Mouse (Mus musculus): Measurements from ENCODE around the gene Chd3.
A peak's percentile ranks its signal among the peaks of the same experiment; 100 is the strongest.

The Chd3 gene

DNA sequence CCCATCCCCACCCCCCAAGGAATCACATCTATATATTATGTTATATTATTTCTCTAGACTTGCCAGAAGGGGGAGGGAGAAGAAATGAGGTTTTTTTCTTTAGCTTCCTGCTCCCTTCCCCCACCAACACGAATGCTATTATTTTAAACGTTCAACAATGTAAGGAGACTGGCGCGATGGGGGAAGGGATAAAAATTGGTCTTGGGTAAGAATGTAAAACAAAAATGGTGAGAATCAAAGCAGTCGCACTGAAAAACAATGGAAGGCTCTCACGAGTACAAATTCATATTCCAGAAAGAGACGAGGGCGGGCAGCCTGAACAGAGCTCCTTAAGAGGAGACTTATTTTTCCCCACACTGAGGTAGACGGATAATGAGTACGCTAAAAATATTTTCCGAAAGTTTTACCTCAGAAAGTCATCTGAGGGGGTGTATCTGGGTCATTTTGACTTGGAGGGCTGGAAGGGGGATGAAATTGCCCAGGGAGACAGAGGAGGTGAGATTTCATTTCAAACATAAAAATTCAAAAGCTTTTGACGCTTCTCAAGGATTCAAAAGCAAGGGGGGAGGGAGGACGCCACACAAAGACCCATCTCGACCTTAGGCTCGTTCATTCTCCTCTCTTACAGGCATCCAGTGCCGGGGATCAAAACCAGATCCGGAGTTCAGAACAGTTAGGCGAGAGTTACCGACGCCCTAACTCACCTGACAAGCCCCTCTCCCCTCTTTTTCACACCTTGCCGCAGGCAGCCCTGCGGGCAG is 2.2 kb downstream of the Chd3 start:
- TF ChIP-seq GATA4 (IDR thresholded peaks at IDR 0.05; ENCODE audit: insufficient replicate concordance, low read length) = no peak

DNA sequence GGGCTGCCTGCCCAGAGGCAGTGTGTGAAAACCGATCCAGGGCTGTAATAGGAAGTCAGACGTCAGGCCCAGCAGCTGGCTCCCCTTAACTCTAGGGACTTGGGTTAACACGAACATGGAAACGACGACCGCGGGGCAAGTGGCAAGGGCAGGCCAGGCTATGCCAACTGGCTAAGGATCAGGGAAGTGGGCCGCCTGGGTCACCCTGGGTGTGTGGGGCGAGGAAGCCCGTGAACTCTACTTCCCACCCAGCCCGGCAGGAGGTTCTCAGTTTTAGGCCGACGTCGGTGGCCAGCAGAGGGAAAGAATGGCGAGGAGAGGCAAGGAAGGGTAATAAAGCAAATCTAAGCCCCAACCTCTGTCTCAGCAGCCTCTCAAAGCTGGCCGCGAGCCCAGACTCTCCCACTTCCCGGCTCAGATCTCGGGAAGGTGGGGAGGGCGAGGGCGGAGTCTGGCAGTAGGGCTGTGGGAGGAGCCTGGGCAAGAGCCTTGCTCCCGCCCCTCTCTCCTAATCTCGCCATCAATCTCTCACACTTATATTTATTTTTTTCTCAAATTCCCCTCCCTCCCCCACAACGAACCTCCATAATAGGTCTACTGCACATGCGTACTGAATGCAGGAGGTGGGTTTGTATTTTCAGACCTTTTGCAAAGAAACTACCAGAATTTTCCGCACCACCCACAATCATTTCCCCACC is 2.9 kb downstream of the Chd3 start:
- TF ChIP-seq GATA4 (IDR thresholded peaks at IDR 0.05; ENCODE audit: insufficient replicate concordance, low read length) = peak; percentile 93

DNA sequence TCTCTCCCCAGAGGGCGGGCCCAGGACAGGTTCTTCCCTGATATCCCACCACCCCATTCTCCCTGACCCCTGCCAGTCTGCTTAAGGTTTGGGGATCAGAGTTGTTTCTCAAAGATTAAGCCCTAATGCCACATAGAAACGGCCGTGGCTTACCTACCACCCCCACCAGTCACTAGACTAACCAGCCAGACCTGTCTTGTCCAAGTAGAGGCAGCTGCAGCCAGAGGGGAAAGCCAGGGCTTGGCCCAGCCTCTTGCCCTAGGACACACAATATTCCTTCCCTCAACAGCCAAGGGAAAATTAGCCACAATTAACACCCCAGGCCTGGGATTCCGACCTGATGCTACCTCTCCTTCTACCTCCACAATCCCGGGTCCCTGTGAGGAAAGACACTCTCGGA is 3.5 kb downstream of the Chd3 start:
- no peak for TF ChIP-seq GATA4 (IDR thresholded peaks at IDR 0.05; ENCODE audit: insufficient replicate concordance, low read length)

DNA sequence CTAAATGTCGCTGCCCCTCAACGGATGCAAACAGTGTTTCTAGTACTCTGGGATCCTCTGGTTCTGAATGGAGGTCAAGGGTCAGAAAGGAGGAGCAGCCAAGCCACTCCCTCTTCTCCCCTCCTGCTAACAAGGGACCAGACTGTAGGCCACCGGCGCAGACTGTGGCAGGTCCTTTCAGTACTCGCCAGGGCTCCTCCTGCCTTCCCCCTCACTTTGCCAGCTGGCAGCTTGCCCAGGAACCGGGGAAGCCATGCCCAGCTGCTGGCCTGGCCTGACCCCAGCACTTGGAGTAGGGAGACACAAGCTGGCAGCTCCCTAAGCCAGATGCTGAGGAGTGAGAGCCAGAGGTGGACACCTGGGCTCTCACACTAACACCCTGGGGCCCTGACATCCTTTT is 4.3 kb downstream of the Chd3 start:
- no peak for TF ChIP-seq GATA4 (IDR thresholded peaks at IDR 0.05; ENCODE audit: insufficient replicate concordance, low read length)

DNA sequence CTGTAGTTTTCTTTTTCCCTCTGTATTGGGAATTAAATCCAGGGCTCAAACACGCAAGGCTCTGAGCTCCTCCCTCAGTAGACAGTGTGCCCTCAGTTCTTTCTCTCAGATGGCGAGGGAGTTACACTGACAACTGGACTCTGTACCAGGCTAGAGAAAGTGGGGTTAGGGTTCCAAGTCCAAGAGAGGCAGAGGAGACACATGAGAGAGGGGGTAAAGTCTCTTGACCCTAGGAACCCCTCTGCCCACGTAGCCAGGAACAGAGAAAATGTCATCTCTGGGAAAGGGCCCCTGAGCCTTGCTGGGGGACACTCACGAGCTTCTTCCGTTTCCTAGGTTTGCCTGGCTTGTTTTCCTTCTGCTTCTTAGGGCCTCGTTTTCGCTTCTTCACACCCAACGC is 4.8 kb downstream of the Chd3 start:
- TF ChIP-seq GATA4 (IDR thresholded peaks at IDR 0.05; ENCODE audit: insufficient replicate concordance, low read length) = no peak

DNA sequence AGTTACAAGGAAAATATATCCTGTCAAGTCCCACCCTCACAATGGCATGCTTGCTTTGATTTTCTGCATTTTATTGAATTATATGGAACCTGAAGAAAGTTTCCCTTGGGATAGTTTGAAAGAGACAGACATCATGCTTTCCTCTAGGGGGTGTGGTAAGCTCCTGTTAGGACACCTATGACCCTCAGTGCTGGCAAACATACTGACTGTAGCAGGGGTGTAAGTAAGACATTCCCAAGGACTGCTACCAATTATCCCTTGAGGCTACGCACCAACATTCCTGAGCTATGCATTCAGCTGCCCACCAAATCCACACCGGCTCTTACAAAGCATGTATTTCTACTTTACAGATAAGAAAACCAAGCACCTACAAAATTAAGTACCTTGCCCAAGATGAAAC is 6.7 kb downstream of the Chd3 start:
- TF ChIP-seq GATA4 (IDR thresholded peaks at IDR 0.05; ENCODE audit: insufficient replicate concordance, low read length) = no peak

DNA sequence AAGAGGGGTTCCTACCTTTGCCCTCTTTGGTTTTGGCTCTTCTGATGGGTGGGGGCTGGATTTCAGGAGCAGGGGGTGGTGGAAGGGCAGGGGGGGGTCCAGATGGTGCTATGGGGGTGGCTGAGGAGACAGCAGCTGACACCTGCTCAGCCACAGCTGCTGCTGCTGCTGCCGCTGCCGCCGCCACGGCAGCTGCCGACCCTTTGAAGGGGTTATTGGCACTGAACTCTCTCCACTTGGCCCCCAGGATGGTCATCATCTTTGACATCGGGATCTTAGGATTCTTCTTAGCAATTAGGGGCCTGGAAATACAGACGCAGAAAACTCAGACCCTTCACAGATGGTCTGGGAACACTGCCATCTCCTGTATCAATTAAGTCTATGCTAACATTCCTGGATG is 7.2 kb downstream of the Chd3 start:
- TF ChIP-seq GATA4 (IDR thresholded peaks at IDR 0.05; ENCODE audit: insufficient replicate concordance, low read length) = no peak

DNA sequence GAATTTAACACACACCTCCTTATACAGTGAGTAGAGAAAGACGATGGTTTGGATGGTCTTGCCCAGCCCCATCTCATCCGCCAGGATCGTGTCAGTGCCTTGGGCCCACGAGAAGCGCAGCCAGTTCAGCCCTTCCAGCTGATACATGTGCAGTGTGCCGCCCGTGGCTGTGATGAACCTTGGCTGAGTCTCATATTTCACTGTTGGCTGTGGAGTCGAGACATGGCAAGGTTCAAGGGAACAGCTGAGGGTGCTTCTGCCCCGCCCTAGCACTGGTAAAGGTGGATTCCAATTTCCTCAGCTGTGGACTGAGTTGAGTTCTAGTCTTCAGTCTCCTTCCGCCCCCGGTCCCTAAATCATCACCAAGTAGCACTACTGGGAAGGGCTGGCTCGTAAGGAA is 11.5 kb downstream of the Chd3 start:
- no peak for TF ChIP-seq GATA4 (IDR thresholded peaks at IDR 0.05; ENCODE audit: insufficient replicate concordance, low read length)

DNA sequence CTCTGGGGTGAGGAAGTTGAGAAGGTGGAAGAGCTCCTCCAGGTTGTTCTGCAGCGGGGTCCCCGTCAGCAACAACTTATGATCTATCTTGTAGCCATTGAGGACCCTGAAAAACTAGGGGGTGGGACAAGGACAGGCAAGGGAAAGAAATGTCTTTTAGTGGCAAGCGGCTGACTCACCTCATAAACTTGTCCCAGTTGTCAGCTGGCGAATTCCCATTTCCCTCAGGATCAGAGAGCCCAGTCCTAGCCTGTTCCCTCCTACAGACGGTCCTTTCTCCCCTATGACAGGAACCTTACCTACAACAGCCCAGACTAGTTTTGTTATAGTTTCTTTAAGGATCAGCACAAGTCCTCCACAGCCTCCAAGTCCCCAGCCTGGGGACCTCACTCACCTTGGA is 12.7 kb downstream of the Chd3 start:
- no peak for TF ChIP-seq GATA4 (IDR thresholded peaks at IDR 0.05; ENCODE audit: insufficient replicate concordance, low read length)

DNA sequence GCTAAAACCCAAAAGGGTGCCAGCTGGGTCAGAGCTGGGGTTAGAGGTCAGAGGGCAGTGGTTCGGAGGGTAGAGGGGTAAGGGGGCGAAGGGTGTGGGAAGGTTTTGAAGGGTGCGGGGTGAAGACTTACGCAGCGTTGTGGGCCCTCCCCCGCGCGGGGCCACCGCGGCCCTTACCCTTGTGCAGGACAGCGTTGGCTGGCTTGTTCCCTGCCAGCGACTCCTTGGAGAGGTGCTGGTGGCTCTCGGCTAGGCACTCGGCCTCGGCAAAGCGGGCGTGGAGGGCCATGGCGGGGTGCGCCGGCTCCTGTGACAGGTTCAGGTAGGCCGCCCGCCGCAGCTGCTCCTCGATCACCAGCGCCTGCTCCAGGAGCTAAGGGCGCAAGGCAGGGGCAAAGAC is 22.8 kb downstream of the Chd3 start:
- no peak for TF ChIP-seq GATA4 (IDR thresholded peaks at IDR 0.05; ENCODE audit: insufficient replicate concordance, low read length)

DNA sequence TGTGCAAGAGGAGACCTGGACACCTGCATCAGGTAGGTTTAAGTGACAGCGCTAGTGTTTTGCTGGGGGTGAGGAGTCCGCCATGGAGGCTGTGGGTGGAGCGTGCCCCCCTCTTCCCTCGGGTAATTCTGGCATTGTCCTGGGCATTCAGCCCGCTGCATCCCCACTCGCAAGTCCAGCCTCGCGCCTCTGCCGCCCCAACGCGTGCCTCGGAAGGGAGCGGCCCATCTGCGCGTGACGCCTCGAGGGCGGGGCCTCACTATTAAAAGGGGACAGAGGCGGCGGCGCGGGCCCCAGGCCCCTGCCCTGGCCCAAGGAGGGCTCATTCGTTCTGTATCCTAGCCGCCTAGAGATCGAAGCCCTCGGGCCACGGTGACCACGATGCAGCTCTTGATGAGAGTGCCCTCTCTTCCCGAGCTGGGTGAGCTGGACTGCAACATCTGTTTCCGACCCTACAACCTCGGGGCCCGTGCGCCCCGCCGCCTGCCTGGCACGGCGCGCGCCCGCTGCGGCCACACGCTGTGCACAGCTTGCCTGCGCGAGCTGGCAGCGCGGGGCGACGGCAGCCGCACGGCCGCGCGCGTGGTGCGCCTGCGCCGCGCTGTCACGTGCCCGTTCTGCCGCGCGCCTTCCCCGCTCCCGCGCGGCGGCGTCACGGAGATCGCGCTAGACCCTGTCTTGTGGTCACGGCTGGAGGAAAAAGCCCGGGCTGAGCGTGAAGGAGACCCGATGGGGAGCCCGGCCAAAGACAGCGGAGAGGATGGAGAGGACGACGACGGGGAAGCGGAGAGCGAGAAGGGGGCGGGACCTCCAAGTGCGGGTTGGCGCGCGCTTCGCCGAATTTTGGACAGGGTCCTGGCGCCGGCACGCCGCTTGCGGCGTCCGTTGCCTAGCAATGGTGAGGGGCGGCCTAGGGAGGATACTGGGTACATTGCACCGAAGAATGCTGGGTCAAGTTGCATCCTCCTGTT is 28.8 kb downstream of the Chd3 start, which contains the start of gene Rnf227:
TSS of gene Rnf227 (plus strand) at position 301 of the 971 bp plus-strand sequence.
- no peak for TF ChIP-seq GATA4 (IDR thresholded peaks at IDR 0.05; ENCODE audit: insufficient replicate concordance, low read length)

DNA sequence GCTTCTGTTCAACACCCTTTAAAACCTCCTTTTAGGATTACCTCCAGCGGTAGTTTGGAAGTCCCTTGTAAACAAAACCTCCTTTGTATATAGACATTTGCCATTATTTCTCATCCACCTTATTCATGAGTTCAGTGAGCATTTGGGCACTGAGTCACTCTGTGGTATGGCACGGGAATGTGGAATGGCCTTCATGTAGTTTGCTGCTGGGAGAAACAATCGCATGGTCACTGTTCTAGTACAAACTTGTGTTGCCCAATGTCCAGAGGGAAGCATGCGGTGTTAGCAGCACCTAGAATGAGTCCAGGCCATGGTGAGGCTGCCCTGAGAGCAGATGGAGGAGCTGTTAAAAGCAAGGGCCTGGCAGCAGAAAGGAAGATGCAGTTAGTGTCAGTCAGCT is 34.4 kb downstream of the Chd3 start:
- TF ChIP-seq GATA4 (IDR thresholded peaks at IDR 0.05; ENCODE audit: insufficient replicate concordance, low read length) = no peak

DNA sequence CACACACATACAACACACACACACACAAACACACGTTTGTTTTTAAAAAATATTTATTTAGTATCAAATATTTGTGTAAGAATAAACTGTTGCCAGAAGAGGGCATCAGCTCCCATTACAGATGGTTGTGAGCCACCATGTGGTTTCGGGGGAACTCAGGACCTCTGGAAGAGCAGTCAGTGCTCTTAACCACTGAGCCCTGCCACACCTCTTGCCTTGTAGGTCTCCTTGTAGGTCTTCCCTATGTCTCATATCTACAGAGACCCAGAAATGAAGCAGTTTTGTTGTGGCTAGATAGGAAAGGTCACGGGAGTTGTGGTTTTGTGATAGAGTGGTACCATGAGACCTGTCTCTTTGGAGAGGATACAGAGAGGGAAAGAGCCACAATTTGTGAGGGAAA is 35.3 kb downstream of the Chd3 start:
- no peak for TF ChIP-seq GATA4 (IDR thresholded peaks at IDR 0.05; ENCODE audit: insufficient replicate concordance, low read length)

DNA sequence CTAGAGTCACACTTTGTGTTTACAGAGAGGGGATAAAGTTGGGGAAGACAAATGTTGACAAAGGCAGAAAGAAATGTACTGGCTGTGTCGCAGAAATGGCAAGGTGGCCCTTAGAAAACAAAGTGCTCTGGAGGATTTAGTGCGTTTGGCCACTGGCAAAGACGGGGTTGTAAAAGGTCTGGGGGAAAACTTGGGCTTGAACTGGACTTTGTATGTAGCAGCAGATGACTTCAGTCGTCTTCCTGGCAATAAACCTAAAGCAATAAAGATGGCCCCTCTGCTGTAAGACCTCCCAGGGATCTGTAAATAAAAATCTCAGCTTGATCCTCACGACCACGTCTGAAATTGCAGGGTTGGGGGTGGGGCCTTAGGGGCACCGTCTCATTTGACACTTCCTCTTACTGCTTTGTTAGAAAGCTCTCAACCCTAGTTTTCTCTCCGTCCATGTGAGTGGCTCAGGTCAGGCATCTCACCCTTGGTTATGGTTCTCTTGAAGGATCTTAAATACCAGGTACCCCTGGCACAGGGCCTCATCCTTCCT is 36.4 kb downstream of the Chd3 start:
- no peak for TF ChIP-seq GATA4 (IDR thresholded peaks at IDR 0.05; ENCODE audit: insufficient replicate concordance, low read length)

DNA sequence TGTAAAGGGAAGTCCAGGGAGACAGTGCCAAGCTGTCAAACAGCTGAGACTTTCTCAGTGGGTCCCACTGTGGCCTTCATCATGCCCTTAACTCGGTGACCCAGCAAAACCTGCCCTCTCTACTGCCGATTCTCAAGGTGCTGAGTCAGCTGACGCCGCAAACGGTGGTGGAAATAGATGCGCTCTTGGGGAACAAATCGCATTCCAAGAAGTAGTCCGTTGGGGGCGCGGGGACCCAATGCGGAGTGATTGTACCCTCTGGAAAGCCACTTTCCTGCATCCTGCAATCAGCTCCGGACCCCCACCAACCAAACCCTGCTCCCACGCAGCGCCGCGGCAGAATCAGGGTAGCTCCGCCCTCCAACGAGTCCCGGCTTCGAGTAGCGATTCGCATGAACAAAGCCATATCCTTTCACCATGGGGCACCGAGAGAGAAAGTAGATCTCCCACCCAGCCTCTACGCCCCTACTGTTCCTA is 37.2 kb downstream of the Chd3 start:
- TF ChIP-seq GATA4 (IDR thresholded peaks at IDR 0.05; ENCODE audit: insufficient replicate concordance, low read length) = no peak
